Mouse (Mus musculus) CD4-positive, CD25-positive, alpha-beta regulatory T cell, adult 2 months (primary cell): ENCODE measurements around the gene Rdh19.
"Not testable (repeated sequence)": the region's sequence is repeated elsewhere in the genome, so short reads cannot be mapped to it uniquely, and the experiment has no call there.

Source experiments
- DNase-seq: peaks from one replicate; pipeline ENCODE4 v3.0.0-alpha.2; 2012; ENCODE audit warnings: low read depth, low spot score

The Rdh19 gene

DNA sequence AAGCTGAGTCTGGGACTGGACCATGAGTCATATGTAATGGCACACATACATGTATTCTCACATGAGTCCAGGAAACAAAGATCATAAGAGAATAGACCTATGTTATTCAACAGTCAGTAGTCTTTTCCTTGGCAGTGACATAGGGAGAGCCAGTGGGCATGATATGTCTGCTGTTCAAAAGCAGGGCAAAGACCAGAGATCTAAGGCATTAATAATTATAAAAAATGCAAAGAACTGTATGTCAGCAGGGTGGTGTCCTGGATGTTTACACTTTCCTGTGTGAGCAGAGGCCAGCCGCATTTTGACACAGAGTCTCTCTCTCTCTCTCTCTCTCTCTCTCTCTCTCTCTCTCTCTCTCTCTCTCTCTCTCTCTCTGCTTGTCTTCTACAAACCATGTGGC, at the start of gene Rdh19:
TSS of gene Rdh19 (plus strand) at position 301 of the 400 bp plus-strand sequence.
- no peak for DNase-seq

DNA sequence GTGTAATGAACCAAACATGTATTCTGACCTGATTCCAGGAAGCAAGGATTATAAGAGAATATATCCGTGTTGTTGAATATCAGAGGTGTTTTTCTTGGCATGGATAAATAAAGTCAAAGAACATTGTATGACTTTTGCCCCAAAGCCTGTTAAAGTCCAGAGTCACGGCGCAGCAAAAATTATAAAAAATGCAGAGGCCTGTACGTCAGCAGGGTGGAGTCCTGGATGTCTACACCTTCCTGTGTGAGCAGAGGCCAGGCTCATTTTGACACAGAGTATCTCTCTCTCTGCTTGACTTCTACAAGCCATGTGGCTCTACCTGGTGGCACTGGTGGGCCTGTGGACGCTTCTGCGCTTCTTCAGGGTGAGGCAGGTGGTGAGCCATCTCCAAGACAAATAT, 48.8 kb upstream of the Rdh19 start, which contains the start of gene Rdh16:
TSS of gene Rdh16 (plus strand) at position 262 of the 400 bp plus-strand sequence.
- DNase-seq: no peak

DNA sequence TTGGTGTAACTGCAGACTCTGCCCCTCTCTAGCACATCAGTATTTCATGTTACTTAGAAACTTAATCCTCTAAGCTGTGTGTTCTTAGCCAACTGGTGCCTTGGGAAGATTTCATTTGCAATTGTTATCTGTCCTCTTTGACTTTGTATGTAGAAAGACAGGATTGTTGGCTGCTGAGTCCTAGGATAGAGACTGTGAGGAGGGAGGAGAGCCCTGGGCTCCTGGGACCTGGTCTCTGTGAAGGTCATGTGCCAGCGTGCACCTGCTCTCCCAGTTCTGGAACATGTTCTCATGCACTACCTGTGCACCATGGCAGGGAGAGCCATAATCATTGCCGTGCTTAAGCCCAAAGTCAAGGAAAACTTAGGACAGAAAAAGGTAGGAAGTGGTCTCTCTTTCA, 48.1 kb upstream of the Rdh19 start:
- no peak for DNase-seq

DNA sequence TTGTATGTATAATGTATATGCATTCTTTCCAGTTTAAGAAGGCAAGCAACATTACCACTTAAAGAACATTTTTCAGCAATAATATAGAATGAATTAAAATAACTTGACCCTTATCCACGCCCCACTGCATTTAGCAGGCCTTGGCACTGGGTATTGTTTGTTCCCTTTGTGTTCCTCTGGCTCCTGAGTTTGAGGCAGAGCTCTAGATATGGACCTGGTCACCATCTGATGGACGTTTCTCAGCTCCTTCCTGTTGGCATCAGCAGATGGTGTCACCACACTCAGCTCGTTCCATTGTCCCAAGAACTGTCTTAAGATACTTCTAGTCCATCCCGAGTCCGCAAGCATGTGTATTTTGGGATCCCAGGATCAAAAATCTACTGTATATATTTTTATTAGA, 47.5 kb upstream of the Rdh19 start:
- no peak for DNase-seq

DNA sequence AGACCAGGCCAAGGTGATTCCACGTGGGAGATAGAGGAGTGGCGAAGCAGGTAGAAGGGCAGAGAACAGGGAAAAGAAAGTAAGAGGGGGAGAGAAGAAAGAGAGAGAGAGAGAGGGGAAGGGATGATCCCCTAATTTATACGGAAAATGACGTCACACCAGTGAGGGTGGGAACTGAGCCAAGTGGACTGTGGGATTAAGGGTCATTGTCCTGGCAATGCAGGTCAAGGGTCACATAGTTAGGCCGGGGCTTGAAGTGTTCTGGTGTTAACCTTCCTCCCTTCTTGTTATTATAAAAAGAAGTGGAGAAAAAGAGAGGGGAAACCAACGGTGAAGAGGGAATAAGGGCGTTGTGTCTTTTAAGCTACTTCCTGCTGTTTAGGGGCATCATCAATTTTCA, 45.3 kb upstream of the Rdh19 start:
- DNase-seq: no peak

DNA sequence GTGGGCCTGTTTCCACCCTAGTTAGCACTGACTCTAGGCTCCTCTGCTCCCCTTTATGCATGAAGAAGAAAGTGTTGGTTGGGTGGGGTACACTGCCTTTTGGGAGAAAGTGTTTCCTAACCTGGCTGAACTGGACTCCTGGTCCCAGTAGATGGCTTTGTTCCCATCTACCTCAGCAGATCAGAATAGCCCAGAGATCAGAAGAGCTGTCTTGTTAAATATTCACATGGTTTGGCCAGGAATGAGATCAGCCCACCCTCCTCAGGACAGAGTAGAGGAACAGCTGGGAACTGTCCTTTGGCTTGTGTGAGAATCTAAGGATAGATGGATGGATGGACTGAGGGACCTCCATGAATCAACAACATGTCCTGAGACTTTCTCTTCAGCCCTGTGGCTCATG, 33.8 kb upstream of the Rdh19 start:
- no peak for DNase-seq

DNA sequence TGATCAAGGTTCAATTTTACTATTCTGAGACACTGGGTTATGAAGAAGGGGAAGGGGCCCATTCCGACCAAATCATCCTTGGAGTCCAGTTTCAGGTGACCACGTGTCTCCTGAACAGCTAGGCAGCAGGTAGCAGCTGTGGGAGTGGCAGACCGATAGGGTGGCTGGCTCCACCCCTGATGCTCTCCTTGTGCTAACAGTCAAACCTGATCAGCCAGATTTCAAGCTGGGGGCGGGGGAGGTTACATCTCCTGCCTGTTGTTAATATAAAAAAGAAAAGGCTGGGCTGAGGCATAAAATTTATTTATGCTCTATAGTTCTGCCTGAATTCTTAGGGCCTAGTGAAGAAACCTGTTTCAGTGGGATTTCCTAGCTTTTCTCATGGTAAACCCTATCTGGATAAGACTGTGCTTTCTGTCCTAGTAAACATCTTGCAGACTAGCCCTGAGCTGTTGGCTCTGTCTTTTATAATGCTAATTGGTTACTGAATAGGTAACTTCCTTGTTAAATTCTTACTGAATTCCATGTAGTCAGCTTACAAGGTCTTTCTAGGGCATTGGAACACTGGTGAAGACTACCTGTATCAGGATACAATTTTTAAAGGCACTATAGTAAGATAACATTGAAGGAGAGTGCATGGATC, 32.3 kb upstream of the Rdh19 start:
- DNase-seq: not testable (repeated sequence)

DNA sequence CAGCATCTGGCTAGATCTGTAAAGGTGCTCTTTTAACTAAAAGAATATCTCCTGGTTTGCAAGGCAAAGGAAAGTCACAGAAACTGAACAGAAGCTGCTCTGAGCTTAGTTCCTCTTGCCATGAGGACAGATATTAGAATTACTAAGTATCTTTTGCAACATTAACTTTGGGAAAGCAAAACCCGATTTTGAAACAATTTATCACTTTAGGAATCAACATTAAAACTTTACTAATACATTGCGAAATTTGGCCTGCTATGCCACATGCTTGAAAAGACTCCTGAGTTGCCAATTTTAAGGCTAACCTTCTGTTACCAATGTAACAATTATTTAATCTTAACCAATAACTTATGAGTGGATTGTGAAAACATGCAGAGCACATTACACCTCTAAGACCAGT, 27.9 kb upstream of the Rdh19 start:
- DNase-seq: not testable (repeated sequence)

DNA sequence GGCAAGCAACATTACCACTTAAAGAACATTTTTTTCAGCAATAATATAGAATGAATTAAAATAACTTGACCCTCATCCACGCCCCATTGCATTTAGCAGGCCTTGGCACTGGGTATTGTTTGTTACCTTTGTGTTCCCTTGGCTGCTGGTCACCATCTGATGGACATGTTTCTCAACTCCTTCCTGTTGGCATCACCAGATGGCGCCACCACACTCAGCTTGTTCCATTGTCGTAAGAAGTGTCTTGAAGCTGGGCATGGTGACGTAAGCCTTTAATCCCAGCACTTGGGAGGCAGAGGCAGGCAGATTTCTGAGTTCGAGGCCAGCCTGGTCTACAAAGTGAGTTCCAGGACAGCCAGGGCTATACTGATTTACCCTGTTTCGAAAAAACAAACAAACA, 24.3 kb upstream of the Rdh19 start:
- DNase-seq: peak; percentile 34

DNA sequence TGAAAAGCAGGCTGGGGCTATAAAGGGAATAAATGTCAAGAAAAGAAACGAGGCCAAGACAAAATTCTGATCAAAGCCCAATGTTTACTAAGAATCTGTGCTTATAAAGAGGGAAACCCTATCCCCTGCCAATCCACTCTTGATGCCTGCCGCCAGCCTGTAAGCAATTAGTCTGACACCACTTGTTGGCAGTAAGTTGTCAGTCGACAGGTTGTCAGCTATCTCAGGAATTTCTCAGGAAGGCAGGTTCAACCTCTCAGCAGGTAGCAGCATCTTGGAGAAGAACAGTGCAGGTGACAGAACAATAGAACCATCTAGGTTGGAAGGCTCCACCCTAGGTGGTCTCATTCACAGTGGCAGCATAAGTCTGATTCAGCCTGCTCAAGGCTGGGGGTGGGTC, 20.6 kb upstream of the Rdh19 start:
- no peak for DNase-seq

DNA sequence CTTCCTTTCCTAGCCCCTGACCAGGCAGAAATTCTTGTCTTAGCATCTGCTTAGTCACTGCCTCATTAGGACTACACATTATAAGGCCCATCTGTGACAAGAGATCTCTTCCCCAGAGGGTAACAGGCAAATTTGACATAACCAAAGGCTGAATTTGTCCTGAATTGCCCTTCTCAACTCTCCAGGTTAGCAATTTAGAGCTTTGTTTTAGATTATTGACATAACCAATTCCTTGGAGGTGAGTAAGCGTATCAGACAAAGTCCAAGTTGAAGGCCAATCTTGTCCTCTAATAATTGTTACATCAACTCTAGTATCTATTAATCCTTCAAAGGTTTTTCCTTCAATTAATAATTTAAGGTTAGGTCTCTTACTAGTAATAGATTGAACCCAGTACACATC, 15.5 kb upstream of the Rdh19 start:
- DNase-seq: not testable (repeated sequence)

DNA sequence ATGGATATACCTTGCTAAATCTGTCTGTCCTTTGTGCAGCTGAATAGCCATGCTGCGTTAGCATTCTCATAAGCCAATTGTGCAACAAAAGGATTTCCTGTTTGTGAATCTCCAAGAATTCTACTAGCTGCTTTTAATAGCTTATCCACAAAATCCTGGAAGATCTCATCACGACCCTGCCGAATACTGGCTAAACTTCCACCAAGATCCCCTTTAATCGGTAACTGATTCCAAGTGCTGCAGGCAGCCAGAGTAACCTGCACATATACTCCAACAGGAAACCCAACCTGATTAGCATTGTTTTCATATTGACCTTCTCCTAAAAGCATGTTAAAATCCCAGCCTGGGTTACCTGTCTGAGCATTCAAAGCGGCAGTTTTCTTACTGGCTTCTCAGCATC, 14.4 kb upstream of the Rdh19 start:
- DNase-seq: no peak

DNA sequence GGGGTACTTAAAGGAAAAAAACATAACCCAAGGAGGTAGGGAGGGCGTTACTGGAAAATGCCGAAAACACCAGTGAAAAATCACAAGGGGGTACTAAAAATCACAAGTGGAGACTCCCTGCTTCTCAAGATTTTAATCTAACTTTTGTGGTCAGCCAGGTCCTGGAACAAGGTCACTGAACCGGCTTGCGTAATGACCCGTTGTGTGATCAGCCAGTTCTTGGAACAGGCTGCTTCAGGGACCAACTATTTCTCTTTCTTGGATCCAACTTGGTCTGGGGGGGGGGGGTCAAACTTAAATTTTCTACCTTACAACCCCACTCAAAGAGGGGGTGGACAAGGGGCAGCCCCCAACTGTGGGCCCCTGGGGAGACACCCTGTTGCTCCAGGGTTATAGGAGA, 11.9 kb upstream of the Rdh19 start:
- not testable (repeated sequence) for DNase-seq

DNA sequence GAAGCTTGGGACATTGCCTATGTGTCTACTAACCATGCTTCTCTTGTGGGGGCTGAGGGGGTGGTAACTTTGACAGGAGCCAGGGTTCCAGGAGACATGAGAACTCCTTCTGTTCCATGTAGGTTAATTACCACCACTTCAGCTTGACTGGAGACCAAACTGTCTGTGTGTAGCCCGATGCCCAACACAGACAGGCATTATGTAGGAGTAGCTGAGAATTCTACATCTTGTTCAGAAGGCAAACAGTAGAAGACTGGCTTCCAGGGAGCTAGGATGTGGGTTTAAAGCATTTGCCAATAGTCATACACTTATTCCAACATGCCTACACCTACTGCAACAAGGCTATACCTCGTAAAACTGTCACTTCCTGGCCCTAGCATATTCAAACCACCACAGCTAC, 11.2 kb upstream of the Rdh19 start:
- no peak for DNase-seq

DNA sequence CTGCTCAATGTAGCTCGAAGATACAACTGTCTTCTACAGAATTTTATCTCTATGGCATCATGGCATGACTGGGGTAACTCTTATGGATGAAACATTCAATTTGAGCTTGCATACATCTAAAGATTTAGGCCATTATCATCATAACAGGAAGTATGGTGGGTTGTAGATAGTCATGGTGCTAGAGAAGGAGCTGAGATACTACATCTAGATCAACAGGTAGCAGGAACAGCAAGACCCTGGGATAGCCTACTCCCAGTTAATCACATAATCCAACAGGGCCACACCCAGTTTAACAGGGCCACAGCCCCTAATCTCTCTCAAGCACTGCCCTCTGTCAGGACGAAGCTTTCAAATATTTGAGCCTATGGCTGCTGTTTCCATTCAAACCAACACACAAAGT, 9.0 kb upstream of the Rdh19 start:
- no peak for DNase-seq

DNA sequence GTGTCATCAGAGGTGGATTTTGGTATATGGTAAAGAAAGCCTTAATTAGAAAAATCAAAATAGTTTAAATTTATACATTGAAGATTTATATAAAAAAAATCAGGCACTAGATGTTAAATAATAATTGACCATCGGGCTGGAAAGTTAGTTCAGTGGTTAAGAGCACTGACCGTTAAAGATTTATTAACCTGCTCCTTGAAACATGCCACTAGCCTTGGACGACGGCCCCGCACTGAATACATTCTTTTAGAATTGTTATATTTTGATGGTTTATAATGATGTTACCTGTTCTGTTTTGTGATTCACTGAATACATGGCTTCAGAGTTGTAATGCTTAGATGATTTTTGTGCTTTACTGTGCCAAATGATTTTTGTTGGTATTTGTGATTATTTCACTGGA, 3.8 kb upstream of the Rdh19 start:
- not testable (repeated sequence) for DNase-seq

DNA sequence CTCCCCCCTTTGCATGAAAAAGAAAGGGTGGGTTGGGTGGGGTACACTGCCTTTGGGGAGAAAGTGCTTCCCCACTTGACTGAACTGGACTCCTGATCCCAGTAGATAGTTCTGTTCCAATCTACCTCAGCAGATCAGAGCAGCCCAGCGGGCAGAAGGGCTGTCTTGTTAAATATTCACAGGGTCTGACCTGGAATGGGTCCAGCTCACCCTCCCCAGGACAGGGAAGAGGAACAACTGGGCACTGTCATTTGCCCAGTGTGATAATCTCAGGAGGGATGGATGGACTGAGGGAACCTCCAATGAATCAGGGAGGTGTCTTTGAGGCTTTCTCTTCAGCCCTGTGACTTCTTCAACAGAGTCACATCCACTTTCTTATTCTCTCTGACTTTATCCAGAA, 1.6 kb upstream of the Rdh19 start:
- no peak for DNase-seq

DNA sequence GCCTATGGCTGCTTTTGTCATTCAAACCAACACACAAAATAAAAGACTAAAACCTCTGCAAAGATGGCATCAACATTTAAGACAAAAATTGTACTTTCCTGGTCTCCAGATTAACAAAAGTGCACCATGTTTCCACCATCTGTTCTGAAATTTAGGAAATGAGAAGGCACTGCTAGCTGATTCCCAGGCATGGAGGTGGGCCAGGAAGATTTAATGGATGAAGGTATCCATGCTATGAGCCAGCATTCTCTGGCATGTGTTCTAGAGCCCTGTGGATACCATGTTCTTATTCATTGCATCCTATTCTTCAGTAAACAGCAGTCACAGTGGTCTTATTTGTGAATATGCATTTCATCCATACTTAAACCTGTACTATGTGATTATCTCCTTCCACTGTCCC, 6.6 kb downstream of the Rdh19 start:
- DNase-seq: no peak

DNA sequence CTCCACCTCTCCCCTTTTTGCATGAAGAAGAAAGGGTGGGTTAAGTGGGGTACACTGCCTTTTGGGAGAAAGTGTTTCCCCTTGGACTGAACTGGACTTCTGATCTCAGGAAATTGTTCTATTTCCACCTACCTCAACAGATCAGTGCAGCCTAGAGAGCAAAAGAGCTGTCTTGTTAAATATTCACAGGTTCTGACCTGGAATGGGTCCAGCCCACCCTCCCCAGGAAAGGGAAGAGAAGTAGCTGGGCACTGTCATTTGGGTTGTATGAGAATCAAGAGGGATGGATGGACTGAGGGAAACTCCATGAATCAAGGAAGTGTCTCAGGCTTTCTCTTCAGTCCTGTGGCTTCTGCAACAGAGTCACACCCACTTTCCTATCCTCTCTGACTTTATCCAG, 15.2 kb downstream of the Rdh19 start:
- DNase-seq: no peak

DNA sequence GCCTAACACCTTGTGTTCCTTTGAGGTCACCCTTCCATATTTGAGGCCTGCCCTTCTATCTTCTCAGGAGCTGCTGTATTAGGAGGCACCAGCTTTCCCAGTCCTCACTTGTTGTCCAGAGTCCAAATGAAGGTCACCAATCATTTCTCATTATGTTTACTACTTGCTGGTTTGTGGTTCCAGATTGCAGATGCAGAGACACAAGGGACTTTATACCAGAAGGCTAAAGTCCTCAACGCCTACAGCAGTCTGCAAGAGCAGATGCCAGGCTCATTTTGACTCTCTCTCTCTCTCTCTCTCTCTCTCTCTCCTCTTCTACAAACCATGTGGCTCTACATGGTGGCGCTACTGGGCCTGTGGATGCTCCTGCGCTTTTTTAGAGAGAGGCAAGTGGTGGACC, 16.5 kb downstream of the Rdh19 start, which contains the start of gene Rdh16f2:
TSS of gene Rdh16f2 (plus strand) at position 243 of the 400 bp plus-strand sequence.
- DNase-seq: no peak

DNA sequence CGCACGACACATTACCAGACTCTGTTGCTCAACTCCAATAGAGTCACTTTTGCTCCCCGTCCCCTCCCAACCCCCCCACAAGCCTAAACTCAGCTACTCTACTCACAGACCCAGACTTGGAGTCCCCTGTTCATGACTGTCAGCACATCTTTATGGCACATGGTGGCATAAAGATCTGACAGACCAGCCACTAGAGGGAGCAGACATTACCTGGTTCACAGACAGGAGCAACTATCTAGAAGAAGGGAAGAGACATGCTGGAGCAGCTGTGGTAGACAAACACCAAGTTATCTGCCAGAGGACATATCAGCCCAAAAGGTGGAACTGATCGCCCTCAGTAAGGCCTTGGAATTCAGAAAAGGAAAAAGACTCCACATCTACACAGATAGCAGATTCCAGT, 22.8 kb downstream of the Rdh19 start:
- DNase-seq: peak; percentile 37

DNA sequence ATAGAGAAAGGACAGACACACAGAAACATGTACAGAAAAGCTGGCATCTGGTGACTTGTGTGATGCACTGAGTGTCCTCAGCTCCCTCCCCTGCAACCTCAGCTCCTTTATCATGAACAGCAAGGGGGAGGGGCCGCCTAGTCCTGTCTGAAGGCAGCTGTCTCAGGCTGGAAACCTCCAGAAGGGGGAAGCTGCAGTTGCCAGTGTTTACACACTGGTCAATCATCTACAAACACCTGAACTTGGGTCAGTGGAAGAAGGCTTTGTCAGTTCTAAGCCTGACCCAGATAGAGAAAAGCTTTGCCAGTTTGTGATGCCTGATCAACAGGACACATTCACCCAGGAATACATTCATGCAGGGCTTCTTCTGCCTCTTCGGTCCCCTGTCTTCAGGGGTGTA, 28.0 kb downstream of the Rdh19 start:
- no peak for DNase-seq

DNA sequence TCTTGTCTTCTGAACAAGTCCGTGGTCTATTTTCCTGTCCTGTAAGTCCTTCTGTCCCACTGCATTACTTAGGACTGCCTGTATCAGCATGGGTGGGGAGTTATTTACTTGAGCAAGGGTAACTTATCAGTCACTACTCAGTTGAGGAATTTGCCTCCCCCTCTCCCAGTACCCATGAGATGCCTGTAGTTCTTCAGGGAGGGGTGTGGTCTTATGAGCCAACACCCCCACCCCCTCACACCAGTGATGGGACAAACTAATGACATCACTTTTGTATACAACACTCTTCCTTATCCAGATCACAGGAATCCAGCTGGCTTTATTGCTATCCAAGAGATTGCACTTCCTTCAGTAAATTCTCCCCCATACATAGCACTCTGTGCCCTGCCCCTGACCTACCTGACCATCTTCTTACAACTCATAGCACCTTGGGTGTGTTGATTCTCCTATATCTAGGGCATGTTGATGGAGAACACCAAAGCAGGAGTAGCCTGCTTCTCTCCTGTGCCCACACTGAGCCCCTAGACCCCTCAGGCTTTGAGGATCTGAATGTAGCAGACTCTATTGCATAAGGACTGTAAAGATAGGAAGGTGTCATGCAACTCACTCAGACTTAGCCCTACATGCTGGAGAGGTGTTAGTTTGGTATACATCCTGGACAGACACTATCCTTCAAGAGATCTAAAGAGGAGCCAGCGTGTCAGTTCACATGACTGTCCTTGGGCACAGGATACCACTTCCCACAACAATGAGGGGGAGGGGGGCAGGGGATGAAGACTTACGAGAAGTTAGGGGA, 28.7 kb downstream of the Rdh19 start:
- no peak for DNase-seq
